Mouse (Mus musculus) midbrain, postnatal 0 days (tissue): ENCODE results near the gene Ptpn1. TPM values are rescaled to one million over a fixed set of nuclear protein-coding genes. Genes with fewer than 3 reads are reported as not detected.

ENCODE experiments used
- ATAC-seq: fragments of 200-750 bp; cut with Nextera tagmentation; 2 replicates; pipeline ENCODE4 v1.8.0; 2017; ENCODE audit warnings: moderate number of reproducible peaks, mild to moderate bottlenecking, moderate TSS enrichment, moderate library complexity; ENCODE audit not compliant: low FRiP score
- DNase-seq: peaks from one replicate; pipeline ENCODE4 v3.0.0-alpha.2; 2015; ENCODE audit warnings: low spot score
- H3K27ac ChIP-seq: fragments of 300-500 bp; sonication (generic); 2 replicates; pipeline ENCODE4 v1.5.1; 2014; ENCODE audit warnings: low read depth, mild to moderate bottlenecking, low read length, mixed read lengths
- H3K27me3 ChIP-seq: fragments of 300-500 bp; sonication (generic); 2 replicates; pipeline ENCODE4 v1.6.1; 2014; ENCODE audit warnings: low read length, control low read depth, mixed read lengths; ENCODE audit not compliant: insufficient read depth
- H3K36me3 ChIP-seq: fragments of 300-500 bp; sonication (generic); 2 replicates; pipeline ENCODE4 v1.6.1; 2014; ENCODE audit warnings: low read length, control low read depth, mixed read lengths; ENCODE audit not compliant: insufficient read depth
- H3K4me1 ChIP-seq: fragments of 300-500 bp; sonication (generic); 2 replicates; pipeline ENCODE4 v1.6.1; 2014; ENCODE audit warnings: mild to moderate bottlenecking, control low read depth, antibody characterized with exemption, low read length, mixed read lengths; ENCODE audit not compliant: insufficient read depth
- H3K4me2 ChIP-seq: fragments of 300-500 bp; sonication (generic); 2 replicates; pipeline ENCODE4 v1.6.1; 2014; ENCODE audit warnings: low read depth, mild to moderate bottlenecking, low read length, mixed read lengths; ENCODE audit not compliant: poor library complexity, severe bottlenecking
- H3K4me3 ChIP-seq: fragments of 300-500 bp; sonication (generic); 2 replicates; pipeline ENCODE4 v1.5.1; 2014; ENCODE audit warnings: low read depth, mild to moderate bottlenecking, low read length, moderate library complexity
- H3K9ac ChIP-seq: fragments of 300-500 bp; sonication (generic); replicated peaks from 2 replicates; pipeline ENCODE4 v1.6.1; 2014; ENCODE audit warnings: mild to moderate bottlenecking, low read length, moderate library complexity, mixed read lengths; ENCODE audit not compliant: poor library complexity, severe bottlenecking
- H3K9me3 ChIP-seq: fragments of 300-500 bp; sonication (generic); 2 replicates; pipeline ENCODE4 v1.6.1; 2016; ENCODE audit warnings: low read length, control low read depth
- CTCF ChIP-seq: IDR thresholded peaks from 2 replicates; pipeline ENCODE4 v1.5.1; 2016; ENCODE audit warnings: antibody characterized with exemption, mild to moderate bottlenecking
- WGBS: fragments of 180-500 bp; shearing (Covaris S2); extraction: QIAGEN DNeasy Blood & Tissue Kit; methylation state at CpG from one replicate; pipeline ENCODE4 v1.1.7; 2014; 5-methylcytosine and 5-hydroxymethylcytosine counted together
- polyA plus RNA-seq: library from polyadenylated mRNA; unstranded; fragments of >200 nt; fragmentation: Nextera tagmentation; extraction: Ambion mirVana; gene quantifications from 2 replicates; pipeline ENCODE4 v1.2.1, GENCODE M21; 2015
- total RNA-seq: library from RNA; depleted of rRNA; stranded (reverse); fragments of >200 nt; gene quantifications from 2 replicates; pipeline ENCODE4 v1.2.3, GENCODE M21; 2014

Ptpn1 gene
- total and polyA plus RNA-seq, 2 experiments from 2014 or later: 42.7 to 59.1 TPM

DNA sequence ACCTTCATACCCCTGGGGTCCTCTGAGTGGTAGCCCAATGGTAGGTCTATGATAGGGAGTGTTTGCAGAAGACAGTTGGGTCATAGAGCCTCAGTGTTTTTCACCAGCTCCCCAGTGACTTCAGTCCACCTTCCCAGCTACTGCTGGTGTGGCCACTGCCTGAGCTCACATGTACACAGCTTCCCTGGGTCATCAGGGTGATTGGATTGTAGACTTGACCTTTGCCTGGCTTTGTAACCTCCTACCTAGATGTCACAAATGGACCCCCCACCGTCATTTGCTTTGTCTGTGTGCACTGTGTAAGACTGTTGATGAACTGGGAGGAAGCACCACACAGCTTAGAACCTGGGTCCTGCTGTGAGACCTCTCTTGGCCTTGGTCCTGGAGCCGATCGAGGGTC, 12.3 kb downstream of the Ptpn1 start:
- peaks cover 25% of the 10 kb centered on the region; the same call in 1 of the 2 replicates for H3K4me1 ChIP-seq
- H3K36me3 ChIP-seq: no peaks in the 10 kb centered on the region; the same call in 1 of the 2 replicates
- 55% methylated on average over 3 of the region's 3 CpGs for WGBS
- no peak for ATAC-seq
- no peaks in the 10 kb centered on the region for H3K9me3 ChIP-seq
- DNase-seq: no peak
- H3K27me3 ChIP-seq: no peaks in the 10 kb centered on the region
- TF ChIP-seq CTCF: no peak
- no peak overlapping the region for H3K4me2 ChIP-seq
- H3K27ac ChIP-seq: no peak overlapping the region
- H3K4me3 ChIP-seq: no peak overlapping the region
- no peak overlapping the region for H3K9ac ChIP-seq

DNA sequence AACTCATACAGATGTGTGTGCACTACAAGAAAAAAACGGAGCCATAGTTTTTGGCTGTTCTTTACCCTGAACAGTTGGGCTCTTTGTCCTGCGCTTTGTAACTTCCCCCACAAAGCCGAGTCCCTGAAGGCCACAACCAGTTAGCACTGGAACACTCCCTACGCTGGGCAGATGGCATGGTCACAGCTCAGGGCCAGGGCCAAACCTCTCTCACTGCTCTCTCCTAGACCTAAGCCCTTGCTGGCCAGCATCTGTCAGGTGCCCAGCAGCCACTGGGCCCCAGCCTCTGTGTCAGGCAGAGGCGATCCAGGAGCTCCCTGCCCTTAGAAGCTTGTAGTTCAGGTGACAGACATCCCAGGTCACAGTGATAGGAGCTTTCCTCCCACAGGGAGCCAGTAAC, 13.6 kb downstream of the Ptpn1 start:
- Histone ChIP-seq H3K27ac (no peak overlapping the region), H3K4me3 (no peak overlapping the region), H3K36me3 (no peaks in the 10 kb centered on the region; the same call in 1 of the 2 replicates), H3K4me2 (no peak overlapping the region), H3K9me3 (no peaks in the 10 kb centered on the region), H3K9ac (no peak overlapping the region), H3K27me3 (no peaks in the 10 kb centered on the region), H3K4me1 (peaks cover 25% of the 10 kb centered on the region; the same call in 1 of the 2 replicates)
- TF ChIP-seq CTCF: no peak
- DNase-seq (no peak), ATAC-seq (no peak)
- WGBS: 77% methylated on average over 5 of the region's 5 CpGs

DNA sequence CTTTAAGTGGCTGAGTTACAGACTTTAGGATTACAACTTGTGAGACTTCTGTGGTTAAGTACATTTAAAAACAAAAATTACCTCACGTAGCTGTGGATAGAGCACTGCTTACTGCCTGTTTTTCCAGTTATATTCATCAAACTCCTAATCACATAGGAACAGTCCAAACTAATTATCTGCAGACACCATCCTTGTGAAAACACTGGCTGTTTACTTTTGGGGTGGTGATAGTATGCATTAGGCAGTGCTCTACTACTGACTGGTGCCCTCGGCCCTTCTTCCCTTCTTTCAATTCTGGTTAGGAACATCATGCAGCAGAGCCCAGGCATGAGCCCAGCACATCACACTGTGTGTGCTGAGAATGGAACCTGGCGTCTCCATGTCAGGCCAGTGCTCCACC, 15.4 kb downstream of the Ptpn1 start:
- Histone ChIP-seq H3K27me3 (no peaks in the 10 kb centered on the region), H3K4me2 (no peak overlapping the region), H3K9me3 (no peaks in the 10 kb centered on the region), H3K36me3 (no peaks in the 10 kb centered on the region; the same call in 1 of the 2 replicates), H3K4me1 (peaks cover 18% of the 10 kb centered on the region; the same call in 1 of the 2 replicates), H3K27ac (no peak overlapping the region), H3K4me3 (no peak overlapping the region), H3K9ac (no peak overlapping the region)
- no peak for ATAC-seq
- DNase-seq: no peak
- no peak for TF ChIP-seq CTCF
- WGBS: 88% methylated on average over 3 of the region's 3 CpGs

DNA sequence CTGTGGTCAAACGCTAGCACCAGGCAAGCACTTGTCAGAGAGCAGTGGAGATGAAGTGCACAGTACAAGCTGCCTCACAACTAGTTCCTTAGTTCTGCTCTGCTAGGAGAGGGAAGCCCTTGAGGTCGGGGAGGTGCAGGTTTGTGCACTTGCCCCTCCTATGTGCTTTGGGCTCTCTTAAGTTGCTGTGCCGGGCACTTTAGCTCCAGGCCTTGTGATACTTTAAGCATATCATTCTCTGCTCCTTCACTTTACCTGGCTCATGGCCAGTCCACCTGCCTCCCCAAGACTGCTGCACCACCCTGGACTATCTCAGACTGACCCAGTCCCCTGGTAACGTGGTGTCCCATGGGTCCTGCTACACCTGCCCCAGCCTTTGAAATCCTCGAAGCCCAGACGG, 16.2 kb downstream of the Ptpn1 start:
- WGBS: 77% methylated on average over 6 of the region's 6 CpGs
- peaks cover 10% of the 10 kb centered on the region; the same call in 1 of the 2 replicates for H3K4me1 ChIP-seq

DNA sequence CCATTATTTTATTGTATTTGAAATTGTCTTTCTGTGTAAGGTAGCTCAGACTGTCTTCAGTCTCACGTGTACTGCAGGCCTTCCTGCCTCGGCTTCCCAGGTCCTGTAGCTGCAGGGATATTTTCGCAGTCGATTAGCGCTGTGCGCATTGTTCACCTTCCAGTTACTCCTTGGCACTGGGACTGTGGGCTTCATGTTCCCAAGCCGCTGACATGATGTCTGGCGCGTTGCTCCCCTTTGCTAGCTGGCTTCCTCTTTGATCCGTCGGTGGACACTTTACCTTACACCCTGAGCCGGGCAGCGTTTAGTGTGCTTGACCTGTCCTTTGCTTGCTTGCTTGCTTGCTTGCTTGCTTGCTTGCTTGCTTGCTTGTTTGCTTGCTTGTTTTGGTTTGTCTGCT, 16.7 kb downstream of the Ptpn1 start:
- H3K27me3 ChIP-seq: no peaks in the 10 kb centered on the region
- H3K4me1 ChIP-seq: peaks cover 5% of the 10 kb centered on the region; the same call in 1 of the 2 replicates

More for the DNA sequence above, 16.2 kb downstream of the Ptpn1 start:
- Histone ChIP-seq H3K36me3 (no peaks in the 10 kb centered on the region), H3K27me3 (no peaks in the 10 kb centered on the region), H3K9me3 (no peaks in the 10 kb centered on the region), H3K27ac (no peak overlapping the region), H3K9ac (no peak overlapping the region), H3K4me3 (no peak overlapping the region), H3K4me2 (no peak overlapping the region)
- no peak for DNase-seq
- TF ChIP-seq CTCF: no peak
- ATAC-seq: no peak

DNA sequence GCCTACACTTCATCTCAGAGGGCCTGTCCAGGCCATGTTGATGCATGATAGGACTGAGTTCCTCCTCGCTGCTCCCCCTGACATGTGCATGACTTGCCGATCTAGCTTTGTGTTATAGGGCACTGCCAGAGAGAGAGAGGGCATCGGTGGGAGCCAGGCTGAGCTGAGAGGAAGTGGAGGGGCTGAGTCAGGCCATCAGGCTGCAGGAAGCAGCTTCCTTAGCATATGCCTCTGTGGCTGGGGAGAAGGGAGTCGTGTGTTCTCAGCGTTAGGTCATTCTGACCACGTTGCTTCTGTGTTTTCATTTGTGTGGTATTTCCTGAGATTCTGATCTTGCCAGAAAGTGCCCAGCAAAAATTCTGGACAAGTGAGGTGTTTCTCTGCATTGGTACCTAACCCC, 17.4 kb downstream of the Ptpn1 start:
- H3K36me3 ChIP-seq: no peaks in the 10 kb centered on the region
- no peaks in the 10 kb centered on the region for H3K9me3 ChIP-seq
- H3K4me2 ChIP-seq: no peak overlapping the region
- no peaks in the 10 kb centered on the region for H3K27me3 ChIP-seq
- DNase-seq: no peak
- H3K4me3 ChIP-seq: no peak overlapping the region
- no peak overlapping the region for H3K27ac ChIP-seq
- ATAC-seq: no peak
- TF ChIP-seq CTCF: no peak
- WGBS: 69% methylated on average over 6 of the region's 6 CpGs
- H3K9ac ChIP-seq: no peak overlapping the region
- H3K4me1 ChIP-seq: 0 out of 2 replicates have a peak, but pooled peaks cover 4% of the 10 kb centered on the region

More for the DNA sequence above, 16.7 kb downstream of the Ptpn1 start:
- DNase-seq (no peak), ATAC-seq (no peak)
- Histone ChIP-seq H3K4me2 (no peak overlapping the region), H3K36me3 (no peaks in the 10 kb centered on the region), H3K4me3 (no peak overlapping the region), H3K27ac (no peak overlapping the region), H3K9me3 (no peaks in the 10 kb centered on the region), H3K9ac (no peak overlapping the region)
- WGBS: 71% methylated on average over 13 of the region's 13 CpGs
- no peak for TF ChIP-seq CTCF
